Comparison of ENCODE assay signal across 8 mouse cellular contexts in the genomic region with DNA sequence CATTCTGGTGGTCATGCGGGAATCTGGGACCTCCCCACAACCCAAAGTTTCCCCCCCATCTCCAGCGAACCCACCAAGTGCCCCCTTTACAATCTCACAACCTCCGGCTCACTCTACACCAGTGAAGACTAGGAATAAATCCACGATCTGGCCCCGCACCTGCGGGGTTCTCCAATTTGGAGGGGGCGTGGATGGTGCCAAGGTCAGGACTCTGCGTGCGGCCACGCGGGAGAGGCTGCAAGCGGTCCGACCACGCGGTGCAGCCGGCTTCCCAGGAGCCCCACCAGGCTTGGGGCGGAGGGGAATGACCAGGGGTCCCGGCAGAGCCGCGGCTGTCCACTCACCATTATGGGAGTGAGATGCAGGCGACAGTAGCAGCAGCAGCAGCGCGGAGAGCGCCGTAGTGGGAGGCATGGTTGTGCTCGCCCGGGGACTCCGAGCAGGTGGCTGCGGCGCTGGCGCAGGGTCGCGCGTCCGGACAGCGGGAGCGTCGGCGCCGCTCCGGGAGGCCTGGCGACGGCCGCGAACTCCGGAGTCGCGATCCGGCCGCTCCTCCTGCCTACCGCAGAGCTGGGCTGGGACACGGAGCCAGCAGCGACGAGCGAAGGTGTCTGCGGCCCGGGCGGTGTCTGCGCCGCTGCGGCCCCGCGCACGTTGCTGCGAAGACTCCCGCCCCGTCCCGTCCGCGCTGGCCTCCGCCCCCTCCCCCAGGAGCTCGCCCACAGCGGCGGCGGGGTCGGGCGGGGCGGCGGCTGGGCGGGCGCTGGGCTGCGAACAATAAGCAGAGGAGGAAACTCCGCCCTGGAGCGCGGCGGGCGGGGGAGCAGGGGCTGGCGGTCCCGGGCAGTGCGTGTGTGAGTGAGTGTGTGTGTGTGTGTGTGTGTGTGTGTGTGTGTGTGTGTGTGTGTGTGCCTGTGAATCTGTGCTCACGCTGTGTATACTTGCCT. TPM values are rescaled to one million over a fixed set of nuclear protein-coding genes. Genes with fewer than 3 reads are reported as not detected.
A peak's percentile ranks its signal among the peaks of the same experiment; 100 is the strongest.
DNase-seq lines count a peak whose midpoint lies in the region; ATAC-seq lines count a peak whose summit lies in the region.

Gene Podxl, minus strand, starts transcription at position 747 of the 947 bp plus-strand sequence.

- DNase-seq in R1 (ENCODE audit: low read depth, low spot score), result peak; percentile 78
- peak; percentile 45 to 68 for DNase-seq in cerebellum, postnatal 25 days
- peak; percentile 79 for DNase-seq in gastrocnemius, postnatal 25 days
- peak; percentile 70 for DNase-seq in induced T-regulatory cell, adult 2 months (ENCODE audit: low read depth)
- DNase-seq in left cerebral cortex, postnatal 25 days (ENCODE audit: low spot score in 2 of 2), result peak; percentile 42 to 50
- DNase-seq in right cerebral cortex, postnatal 25 days, result peak; percentile 73
- DNase-seq in urinary bladder, postnatal 25 days (ENCODE audit: low spot score), result peak; percentile 57

- intact Hi-C loops in left cerebral cortex, postnatal 25 days (cut with DNase I), result no loop called here

- ATAC-seq in megakaryocyte-erythroid progenitor cell, adult 5-6 weeks (replicated peaks; ENCODE audit: low FRiP score, low TSS enrichment, poor library complexity, severe bottlenecking), result peak; percentile 50

RNA-seq across cellular contexts. Expression of gene Podxl, which starts in this region (rescaled TPM):
- total RNA-seq in gastrocnemius, postnatal 25 days (2021), result 10 to 100 TPM; 18.5 to 28.4 TPM
- total RNA-seq in left cerebral cortex, postnatal 25 days (2021), result 10 to 100 TPM; 15.1 to 18.0 TPM
- total RNA-seq in megakaryocyte-erythroid progenitor cell, adult 5-6 weeks (2014; fragmentation: Nextera tagmentation), result 0.92 and 1.8 TPM in 2 replicates
- 0.23 and 0.72 TPM in 2 replicates for total RNA-seq in megakaryocyte-erythroid progenitor cell, adult 5-6 weeks (2017)

Comparison
In these comparisons a context has a peak if more than half of its experiments do, and no peak if none do; other contexts are left out.
1. Peak in every context shown above with its lines: DNase-seq and ATAC-seq.
2. RNA of gene Podxl (total RNA-seq): 18.5 to 28.4 TPM in gastrocnemius, postnatal 25 days and 15.1 to 18.0 TPM in left cerebral cortex, postnatal 25 days; 0.23 to 1.8 TPM in megakaryocyte-erythroid progenitor cell, adult 5-6 weeks; every median in the first group is over 4 times any median in the second.